Mouse (Mus musculus) spleen, postnatal 10 days (tissue): Measurements from ENCODE around the gene Sqor.

Source experiments
- DNase-seq, 2 experiments: peaks; one replicate each; pipeline ENCODE4 v3.0.0; 2021 to 2022; ENCODE audit warnings: low spot score in 2 of 2

The Sqor gene

DNA sequence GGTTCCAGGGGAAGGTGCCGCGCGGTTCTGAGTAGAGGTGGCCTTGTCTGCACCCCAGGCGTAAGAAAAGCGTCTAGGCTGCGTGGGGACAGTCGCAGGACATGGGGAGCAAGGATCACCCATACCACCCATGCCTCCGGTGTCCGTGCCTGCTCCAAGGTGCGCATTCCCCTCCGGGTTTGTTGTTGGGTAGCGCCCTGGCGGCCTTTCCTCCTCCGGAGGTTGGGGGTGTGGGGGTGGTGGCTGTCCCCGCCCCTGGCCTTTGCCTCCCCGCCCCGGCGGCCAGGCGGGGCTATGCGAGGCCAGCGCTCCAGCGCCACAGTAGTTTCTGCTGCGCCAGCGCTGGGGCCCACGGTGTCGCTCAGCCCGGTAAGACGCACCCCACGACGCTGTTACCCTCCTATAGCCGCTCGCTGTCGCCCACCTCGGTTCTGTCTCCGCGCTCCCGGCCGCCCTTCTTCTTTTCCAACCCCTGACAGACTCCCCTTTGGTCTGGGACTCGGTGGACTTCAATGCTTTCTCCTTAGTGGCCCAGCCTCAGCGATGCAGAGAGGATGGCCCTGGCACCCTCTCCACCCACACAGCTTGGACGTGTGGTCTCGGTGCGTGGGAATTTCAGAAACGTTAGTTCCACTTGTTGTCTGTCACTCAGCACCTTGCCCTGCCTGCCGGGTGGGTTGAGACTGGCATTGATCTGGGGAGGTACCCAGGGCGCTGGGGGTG, at the start of gene Sqor:
Gene Sqor (plus strand): TSS at position 167 of the 723 bp plus-strand sequence.
- DNase-seq = peak; percentile 34 to 60

DNA sequence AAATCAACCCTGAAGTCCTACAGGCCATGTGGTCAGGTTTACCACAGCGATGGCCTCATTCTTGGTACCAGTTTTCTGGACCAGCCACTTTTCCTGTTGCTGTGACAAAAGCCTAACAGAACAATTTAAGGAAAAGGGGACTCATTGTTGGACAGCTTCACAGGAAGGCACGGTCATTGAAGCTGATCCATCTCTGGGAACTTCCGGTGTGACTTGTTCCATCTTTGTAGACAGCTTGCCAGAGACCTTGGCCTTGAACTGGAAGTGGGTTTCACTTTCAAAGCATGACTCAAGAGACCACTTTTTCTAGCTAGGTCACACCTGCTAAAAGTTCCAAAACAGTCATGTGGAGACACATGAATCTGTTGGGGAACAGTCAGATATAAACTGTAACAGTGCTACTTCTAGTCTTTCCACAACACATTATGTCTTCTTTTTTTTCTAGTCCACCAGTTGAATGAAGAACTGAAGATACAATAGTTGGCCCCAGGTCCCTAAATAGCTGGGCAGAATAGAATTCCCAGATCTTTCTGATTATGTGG, 48.7 kb upstream of the Sqor start:
- DNase-seq = no peak

DNA sequence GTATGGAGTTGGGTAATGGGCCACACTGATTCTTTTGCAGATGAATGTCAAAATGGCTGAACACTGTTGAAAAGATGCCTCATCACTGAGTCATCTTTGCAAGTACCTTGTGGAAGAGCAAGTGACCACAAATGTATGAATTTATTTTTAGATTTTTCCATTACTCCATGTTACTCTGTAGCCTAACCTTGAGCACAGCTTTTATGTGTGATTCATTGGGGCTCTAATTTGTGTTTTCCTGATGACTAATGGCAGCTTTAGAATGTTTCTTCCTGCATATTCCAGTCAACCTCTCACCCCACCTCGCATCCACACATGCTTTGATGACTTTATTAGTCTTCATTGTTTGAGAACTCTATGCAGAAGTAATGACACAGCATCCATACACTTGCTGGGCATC, 45.8 kb upstream of the Sqor start:
- DNase-seq = no peak

DNA sequence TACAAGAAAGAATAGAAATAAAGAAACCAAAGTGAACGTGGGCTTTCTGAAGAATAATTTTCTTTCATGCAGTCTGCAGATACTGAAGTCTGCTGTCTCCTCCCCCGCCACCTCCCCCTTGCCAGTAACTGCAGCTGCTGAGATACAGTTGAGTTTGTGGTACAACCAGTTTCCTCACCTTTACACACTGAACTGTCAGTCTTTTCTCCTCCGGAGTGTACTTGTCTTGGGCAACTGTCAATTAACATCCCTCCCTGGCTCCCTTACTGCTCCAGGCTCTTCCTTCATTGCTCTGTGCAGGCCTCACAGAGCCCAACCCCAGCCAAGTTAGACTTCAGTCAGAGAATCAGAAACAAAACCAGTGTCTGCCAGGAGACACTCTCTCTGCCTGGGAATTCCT, 44.5 kb upstream of the Sqor start:
- no peak for DNase-seq

DNA sequence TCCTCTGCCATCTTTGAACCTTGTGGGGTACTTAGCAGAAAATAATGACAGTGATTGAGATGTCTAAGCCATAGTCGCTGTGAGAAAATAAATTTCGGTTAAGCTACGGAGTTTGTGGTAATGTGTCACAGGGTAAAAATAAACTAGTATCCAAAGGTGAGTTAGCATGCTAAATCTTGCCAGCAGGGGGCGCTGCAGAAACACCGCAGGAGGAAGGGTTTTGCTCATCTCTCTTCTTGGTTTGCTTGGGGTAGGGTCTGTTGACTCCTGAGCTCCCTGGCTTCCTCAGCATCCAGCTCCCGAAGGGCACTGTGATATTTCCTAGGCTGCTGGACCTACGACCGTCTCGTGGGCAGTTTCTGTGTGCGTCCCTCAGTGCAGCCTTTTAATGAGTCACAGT, 39.4 kb upstream of the Sqor start:
- DNase-seq = peak; percentile 24 to 70

DNA sequence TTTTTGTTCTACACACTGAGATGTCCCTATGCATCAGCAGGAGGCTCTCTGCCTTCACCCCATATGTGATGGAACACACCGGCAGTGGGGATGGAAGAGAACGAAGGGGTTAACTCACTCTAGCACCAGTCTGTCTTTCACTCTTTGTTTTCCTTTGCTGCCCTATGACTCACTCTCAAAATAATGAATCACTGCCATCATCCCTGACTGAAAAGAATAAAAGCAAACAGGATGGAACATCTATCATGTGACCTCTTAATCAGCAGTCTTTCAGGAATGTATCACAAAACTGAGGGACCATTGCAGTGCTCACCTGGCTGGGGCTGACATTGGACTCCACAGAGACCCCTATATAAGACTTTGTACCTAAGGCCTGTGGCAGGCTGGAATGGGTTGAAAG, 33.6 kb upstream of the Sqor start:
- DNase-seq = no peak

DNA sequence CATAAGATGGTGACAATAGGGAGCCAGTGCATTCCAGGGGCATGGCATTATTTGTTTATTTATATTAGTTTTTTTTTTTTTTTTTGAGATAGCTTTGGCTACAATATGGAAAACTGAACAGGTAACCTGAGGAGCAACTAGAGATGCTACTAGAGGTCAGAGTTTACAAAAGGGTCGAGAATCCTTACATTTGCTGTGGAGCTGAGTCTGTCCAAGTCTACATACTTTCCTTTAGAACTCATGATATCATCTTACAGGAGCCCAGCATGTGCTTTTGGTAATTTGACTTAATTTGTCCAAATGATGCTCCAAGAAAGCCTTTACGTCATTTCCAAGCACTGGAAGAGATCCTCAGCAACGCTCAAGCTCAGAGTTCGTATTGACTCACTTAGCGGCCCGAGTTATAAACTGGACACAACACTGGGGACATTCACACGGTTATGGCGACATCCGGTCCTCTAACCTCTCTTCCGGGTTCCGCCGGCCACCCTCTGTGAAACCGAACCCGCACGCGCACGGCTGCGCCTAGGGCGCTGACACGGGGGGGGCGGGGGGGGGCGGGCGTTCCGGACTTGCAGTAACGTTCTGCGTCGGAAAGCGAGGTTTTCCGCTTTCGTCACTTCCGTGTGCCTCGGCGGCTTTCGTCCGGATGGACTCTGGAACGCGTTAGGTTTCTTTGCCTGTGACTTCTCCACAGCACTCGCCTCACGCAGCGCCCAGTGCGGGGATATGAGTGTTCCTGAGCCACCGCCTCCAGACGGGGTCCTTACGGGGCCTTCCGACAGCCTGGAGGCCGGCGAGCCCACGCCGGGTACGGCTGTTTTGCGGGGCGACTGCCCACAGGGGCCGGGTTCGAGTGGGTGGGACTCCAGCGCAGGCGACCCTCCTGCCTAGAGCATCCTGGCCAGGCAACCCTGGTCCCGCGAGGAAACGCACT, 26.9 kb upstream of the Sqor start, which contains the start of gene Bloc1s6:
Gene Bloc1s6 (plus strand): TSS at position 610 of the 937 bp plus-strand sequence.
- peak; percentile 77 to 90 for DNase-seq

DNA sequence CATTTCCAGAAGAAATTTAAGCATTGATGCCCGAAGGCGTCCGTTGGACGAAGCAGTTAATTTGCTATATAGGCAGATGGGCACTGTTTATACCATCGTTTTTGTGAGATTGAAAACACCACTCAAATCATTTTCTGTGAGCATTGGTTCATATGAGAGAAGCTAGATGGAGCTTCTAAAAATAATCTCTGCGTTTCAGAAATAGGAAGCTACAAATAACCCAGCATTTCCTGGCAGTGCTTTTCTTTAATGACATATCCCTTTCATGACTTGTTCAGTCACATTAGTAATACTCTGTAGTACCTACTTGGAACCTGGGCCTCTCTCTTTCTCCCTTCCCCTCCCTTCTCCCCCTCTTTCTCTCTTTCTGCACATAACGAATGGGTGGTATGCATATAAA, 26.0 kb upstream of the Sqor start:
- no peak for DNase-seq

DNA sequence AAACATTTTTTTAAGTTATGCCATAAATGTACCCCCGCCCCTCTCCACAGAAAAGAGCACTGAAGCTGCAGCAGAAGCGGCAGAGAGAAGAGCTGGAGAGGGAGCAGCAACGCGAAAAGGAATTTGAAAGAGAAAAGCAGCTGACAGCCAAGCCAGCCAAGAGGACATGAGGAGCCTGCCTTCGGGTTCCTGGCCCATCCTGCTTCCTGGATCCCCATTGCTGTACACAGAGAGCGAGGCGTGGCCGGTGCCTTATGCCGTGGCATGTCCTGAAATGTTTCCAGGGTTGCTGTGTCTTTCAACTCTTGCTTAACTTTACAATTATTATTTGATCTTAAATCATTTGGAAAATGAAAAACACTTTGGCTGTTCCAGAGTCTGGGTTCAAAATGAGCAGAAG, 18.6 kb upstream of the Sqor start:
- no peak for DNase-seq

DNA sequence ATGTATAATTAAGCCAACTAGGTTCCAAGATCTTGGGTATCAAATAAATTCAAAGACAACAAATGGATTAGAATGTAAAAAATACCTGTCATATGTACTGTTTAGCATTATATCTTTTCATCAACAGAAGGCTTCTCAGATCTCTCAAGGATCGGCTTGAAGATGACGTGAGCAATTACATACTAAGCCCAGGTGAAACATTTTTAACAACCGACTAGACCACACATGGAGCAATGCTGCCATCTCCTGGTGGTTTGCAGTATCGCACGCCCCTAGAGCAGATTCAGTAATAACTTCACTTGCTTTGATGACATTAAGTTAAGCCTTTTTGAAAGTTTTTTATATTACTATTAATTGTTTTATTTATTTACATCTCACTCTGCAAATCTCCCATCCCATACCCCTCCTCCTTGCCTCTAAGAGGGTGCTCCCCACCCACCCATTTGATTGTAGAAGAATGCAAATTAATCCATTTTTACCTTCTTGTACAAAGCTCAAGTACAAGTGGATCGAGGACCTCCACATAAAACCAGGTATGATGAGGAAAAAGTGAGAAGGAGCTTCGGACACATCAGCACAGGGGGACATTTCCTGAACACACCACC, 11.2 kb upstream of the Sqor start:
- DNase-seq = peak; percentile 32 to 68

DNA sequence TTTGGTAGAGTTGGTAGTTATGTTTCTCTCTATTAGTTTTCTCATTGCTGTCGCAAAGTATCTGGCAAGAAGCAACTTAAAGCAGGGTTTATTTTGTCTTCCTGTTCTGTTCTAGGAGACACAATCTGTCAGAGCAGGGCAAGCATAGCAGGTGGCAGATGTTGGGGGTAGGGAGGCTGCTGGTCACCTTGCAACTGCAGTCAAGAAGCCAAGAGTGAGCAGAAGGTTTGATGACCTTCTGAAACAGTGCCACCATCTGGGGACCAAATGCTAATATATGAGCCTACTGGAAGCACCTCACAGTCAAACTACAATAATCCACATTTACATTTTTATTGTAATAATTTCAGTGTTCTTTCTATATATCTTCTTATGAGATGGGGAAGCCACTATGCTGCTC, 5.2 kb upstream of the Sqor start:
- DNase-seq = no peak

DNA sequence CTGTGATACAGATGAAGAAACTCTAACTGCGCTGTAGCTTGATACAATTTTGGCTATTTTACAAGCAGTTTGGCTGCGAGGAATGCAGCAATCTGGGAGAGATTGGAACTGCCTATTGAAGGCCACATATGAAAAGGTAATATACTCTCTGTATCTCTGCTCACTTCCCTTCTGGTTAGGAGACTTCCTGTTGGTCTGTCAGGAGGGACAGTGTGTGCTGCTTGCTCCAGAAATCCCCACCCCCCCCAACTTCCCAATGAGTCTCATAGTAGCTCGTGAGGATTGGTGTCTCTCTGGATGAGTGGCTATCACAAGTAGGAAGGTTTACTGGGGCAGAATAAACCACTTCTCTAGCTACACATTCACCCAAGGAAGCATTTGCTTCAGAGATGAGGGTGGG, 2.0 kb upstream of the Sqor start:
- DNase-seq = no peak

DNA sequence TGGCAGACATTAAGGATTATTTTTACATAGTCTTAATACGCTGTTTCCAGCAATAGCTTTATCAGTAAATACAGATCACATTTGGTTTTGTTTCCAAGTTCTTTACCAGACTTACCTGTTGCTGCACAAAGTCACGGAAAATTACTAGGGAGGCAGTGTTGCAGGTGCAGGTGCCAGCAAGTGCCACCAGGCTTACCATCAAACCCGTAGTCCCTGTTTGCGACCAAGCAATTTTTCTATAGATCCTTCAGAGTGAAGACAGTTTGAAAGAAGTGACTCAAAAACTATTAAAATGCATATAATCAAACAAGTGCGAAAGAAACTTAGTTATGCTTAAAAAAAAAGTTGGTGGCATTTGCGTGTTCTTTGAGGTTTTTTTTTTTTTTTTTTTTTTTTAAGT, 511 bp upstream of the Sqor start:
- DNase-seq = no peak

DNA sequence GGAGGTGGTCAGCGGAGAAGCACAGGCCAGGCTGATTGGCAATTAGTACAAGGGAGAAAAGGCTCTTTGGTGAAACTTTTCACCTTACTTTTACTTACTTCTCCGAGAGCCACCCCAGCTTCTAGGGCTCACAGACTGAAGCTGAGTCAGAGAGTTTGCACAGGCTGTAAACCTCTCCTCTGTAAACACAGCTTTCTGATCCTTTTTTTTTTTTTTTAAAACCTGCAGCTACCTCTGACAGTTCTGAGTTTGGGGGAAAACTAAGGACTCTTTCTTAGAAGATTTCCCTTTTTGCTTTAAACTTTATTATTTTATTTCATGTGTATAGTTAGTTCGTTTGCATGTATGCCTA, 733 bp downstream of the Sqor start:
- DNase-seq = no peak

DNA sequence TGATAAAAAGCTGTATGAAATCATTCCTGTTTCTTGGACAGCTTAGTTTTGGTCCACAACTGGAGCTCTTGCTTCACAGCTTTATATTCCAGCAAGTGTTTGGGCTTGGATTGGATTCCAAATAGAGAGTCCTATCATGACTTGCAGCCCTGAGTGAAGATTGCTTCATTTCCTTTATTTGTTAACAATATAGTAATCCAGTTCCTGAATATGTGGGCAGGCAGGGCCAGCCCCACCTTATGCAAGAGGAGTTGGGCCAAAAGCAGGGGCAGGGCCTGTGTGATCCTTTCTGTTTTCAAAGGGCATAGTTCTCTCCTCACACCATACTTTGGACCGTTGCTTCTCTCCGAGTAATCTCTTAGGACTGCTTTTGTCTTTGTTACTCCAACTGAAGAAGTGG, 6.0 kb downstream of the Sqor start:
- no peak for DNase-seq

DNA sequence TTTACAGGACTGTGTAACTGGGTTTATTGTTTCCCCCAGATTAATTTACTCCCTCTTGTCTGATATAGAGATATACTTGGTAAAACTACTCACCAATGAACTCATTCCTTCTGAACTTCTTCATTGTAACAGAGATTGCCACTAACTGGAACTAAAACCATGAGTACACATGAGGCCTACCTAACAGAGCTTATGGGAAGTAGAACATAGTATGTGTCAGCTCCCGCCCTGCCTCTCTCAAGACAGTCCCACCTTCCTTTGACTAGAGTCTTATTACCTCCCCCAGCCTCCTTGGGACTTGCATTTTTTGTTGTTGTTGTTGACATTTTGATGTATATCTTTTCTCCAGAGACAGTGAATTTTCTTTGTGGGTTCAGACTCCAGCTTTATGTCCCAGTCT, 7.9 kb downstream of the Sqor start:
- DNase-seq = no peak

DNA sequence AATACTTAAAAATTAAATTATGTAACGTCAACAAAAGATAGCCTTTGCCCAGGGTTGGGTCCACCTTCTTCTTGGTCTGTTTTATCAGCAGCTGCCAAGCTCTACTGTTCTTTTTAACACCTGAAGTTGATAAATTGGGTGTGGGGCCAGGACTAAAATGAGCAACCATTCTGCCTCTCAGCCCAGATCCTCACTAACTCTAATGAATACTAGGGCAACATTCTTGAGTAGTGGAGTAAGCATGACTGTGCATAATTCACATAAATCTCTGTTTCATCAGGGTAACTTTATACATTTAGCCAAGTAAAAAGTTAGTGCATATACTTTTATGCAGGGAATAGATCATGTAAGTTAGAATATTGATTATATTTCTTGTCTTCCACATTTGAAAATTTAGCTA, 10.5 kb downstream of the Sqor start:
- DNase-seq = no peak

DNA sequence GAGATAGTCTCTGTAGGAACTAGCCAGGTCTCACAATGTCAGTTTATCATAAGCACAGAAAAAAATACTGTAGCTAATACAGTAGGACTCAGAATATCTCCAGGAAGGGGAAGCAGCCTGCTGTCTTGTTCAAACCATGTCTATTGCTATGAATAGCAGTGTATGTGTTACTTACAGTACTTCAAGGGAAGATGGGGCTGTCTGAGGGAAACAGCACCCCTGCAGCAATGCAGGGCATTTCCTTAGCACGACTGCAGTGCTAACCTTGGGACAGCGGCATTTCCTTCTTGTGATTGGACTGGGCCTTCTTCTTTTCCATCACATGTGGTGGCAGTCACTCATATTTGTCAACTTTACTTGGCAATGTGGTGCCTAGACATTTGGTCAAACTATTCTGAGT, 11.8 kb downstream of the Sqor start:
- DNase-seq = no peak

DNA sequence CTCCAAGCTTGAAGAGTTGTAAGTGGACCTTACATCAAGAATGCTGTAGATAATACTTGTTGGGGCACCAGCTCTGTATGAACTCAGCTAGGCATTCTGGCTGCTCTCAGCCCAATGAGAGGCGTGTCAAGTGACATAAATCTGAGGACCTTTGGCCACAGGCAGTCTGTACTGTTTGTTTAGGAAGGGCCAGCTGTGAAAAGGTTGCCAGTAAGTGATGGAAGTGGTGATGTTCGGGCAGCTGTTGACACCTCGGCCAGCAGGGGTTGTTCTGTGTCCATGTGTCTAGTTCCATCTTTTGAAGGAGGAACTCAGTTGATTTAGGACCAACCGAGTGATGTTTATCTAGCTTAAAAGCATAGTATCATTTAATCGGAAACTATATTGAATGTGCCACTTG, 14.9 kb downstream of the Sqor start:
- DNase-seq = no peak

DNA sequence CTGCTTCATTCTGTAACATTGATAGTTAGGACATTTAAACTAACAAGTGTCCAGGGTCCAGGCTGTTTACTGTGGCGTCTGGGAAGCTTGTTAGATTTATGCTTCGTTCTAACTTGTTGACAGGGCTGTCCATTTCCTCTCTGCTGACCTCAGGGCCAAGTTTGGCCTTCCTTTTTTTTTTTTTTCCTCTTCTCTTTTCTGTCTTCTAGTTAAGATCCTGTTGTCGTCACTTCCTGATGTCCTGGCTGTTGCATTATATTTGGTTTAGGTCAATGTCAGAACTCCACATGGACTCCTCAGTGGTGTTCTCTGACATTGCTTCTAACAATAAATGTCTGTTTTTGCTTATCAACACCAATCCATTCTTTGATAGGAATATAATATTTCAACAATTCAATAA, 15.4 kb downstream of the Sqor start:
- no peak for DNase-seq

DNA sequence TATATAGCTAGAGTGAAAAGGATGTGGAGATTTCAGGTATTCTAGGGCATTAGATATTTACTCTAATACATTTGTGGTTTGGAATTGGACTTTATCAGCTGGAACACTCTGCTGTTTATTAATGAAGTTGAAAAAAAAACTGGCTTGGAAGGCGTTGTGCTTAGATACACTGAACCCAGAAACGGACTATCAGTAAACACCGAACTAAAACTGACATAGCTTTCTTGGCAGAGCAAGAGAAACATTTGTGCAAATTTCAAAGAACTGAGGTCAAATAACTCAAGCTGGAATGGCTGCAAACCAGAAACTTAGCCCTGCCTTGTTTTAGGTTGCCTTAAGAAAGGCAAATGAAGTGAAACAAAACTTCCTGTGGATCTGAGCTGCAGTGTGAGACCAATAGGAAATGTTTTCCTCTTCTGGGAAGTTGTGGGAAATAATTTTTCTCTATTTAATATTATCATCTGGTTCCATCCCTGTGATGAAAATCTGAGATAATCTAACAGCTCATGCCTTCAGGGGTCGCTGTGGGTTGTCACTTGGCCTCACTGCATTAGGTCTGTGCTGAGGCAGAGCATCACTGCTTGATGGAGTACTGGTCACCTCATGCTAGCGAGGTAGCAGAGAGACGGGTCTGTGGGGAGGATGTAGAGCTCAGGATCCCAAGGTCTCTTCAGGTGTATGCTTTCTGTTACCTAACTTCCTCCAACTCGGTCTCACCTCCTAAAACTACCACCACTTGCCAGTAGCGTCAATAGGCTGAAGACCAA, 16.7 kb downstream of the Sqor start:
- no peak for DNase-seq

DNA sequence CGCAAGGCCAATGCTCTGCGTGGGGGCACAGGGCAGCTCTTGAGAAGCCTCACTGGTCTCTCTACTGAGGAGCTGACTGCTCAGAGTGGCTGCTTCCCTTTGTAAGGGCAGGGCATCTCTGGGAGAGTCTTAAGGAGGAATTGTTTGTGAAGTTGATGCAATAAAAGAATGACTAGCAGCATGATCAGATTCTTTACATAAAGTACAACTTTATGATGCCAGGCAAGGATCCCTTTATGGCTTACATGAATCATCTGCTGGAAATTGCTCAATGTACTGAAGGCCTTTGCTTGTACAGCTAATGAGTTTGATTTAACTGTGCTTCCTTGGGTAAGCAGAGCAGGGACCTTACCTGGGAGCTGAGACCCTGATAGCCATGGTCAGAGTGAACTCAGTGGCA, 18.7 kb downstream of the Sqor start:
- no peak for DNase-seq
